Mouse (Mus musculus) myocyte (in vitro differentiated cells): Measurements from ENCODE around the gene Lrrc8c.

Source experiments
- E2F4 ChIP-seq: IDR thresholded peaks from one replicate; pipeline ENCODE4 v1.6.1; 2011; ENCODE audit warnings: mild to moderate bottlenecking, control low read depth, moderate library complexity; ENCODE audit not compliant: insufficient read depth
- MYOG ChIP-seq, 3 experiments: IDR thresholded peaks; one replicate each; pipeline ENCODE4 v1.6.1; 2011; ENCODE audit warnings: control low read depth in 2 of 3, low read depth in 2 of 3, mild to moderate bottlenecking in 2 of 3; ENCODE audit not compliant: insufficient read length in 2 of 3, control insufficient read depth in 1 of 3, insufficient read depth in 1 of 3
- POLR2A ChIP-seq: IDR thresholded peaks from one replicate; pipeline ENCODE4 v1.6.1; 2011; ENCODE audit warnings: low read depth, mild to moderate bottlenecking, control low read depth, moderate library complexity; ENCODE audit not compliant: insufficient read length

DNA sequence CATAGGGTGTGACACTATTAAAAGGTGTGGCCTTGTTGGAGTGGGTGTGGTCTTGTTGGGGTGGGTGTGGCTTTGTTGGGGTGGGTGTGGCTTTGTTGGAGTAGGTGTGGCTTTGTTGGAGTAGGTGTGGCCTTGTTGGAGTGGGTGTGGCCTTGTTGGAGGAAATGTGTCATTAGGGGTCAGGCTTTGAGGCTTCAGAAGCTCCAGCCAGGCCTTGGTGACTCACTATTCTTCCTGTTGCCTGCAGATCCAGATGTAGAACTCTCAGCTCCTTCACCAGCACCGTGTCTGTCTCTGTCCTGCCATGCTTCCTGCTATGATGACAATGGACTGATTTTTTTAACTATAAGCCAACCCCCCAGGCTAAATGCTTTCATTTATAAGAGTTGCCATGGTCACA lies 19.8 kb upstream of the Lrrc8c start:
- TF ChIP-seq POLR2A, result peak; percentile 53
- no peak for TF ChIP-seq MYOG (IDR thresholded peaks at IDR 0.05; ENCODE audit: control insufficient read depth in 1 of 3, insufficient read depth in 1 of 3, insufficient read length in 2 of 3, low read depth in 2 of 3)
- no peak for TF ChIP-seq E2F4
